Mouse (Mus musculus): ENCODE data around the gene Tmem184b. TPM values are rescaled to one million over a fixed set of nuclear protein-coding genes. Genes with fewer than 3 reads are reported as not detected.
A peak's percentile ranks its signal among the peaks of the same experiment; 100 is the strongest.

Tmem184b gene
- polyA plus RNA-seq, 1 experiment, result 168 TPM

DNA sequence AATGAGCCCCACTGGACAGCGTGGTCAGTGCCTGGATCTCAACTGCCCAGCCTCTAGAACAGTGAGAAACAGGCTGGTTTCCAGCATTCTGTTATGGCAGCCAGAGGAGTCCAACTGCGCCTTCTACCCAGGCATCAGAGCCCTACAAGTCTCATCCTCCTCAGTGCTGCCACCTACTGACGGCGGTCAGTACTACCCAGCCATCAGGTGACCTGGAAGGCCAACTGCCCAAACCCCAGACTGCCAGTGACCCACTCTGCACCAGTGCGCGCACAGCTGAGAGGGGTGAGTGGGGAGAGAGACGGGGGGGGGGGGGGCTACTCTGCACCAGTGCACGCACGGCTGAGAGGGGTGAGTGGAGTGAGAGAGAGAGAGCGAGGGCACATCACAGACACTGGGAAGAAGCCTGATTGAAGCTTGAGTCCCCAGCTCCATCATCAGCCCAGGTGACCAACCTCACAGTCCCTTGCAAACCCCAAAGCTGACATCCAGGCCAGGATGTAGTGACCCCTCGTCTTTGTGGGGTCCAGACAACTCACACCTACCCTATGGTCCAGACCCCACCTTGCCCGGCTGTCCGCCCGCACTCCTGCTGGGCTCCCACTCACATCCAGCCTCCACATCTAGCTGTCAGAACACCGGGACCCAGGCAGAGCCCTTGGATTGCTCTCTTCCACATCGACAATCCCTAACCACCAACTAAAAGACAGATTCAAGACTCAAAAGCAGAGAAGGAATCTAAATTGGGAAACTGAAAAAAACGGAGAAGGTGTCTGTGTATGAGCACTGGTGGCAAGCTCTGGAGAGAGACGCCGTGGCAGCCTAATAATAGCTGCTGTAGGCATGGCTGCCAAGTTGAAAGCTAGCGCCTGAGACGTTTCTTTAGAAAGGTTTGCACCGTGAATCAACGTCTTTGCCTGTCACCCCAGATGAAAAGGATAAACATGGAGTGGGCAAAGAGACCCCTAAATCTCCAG lies 22.6 kb downstream of the Tmem184b start:
- peaks cover 9% of the 10 kb centered on the region for H3K4me1 ChIP-seq (ENCODE audit: control insufficient read depth, insufficient read depth, insufficient read length, low read length)
- 54% methylated on average over 23 of the region's 23 CpGs for WGBS
- H3K4me3 ChIP-seq (ENCODE audit: low read depth, low read length), result no peak overlapping the region
- H3K36me3 ChIP-seq (ENCODE audit: control insufficient read depth, insufficient read depth, low read length), result peaks cover 12% of the 10 kb centered on the region
- H3K27ac ChIP-seq (ENCODE audit: insufficient read depth, low read depth, low read length), result no peak overlapping the region
- TF ChIP-seq CTCF (IDR thresholded peaks at IDR 0.05; ENCODE audit: extremely low read depth, insufficient read length, insufficient replicate concordance, low read depth, low read length), result peak; percentile 78; the same call in 1 of the 2 replicates
- no peak for TF ChIP-seq POLR2A (IDR thresholded peaks at IDR 0.05; ENCODE audit: low read depth, low read length)
- H3K27me3 ChIP-seq (ENCODE audit: control insufficient read depth, insufficient read depth, low read length), result no peaks in the 10 kb centered on the region

DNA sequence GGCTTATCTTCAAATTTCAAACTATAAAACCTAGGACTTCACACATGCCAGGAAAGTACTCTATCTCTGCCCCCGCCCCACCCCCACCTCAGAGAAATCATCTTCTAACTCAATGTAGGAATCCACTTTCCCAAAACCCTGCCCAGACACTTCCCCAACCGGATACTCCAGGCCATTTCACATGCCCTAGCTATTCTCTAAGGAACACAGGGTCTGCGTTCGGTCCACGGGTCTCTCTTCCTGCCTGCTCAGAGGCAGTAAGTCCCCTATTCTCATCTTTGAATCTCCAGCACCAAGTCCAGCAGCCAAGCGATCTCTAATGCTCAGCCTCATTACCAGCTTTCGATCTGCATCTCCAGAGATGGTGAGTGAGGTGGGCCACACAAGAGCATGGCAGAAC lies 23.7 kb downstream of the Tmem184b start:
- no peak overlapping the region for H3K4me3 ChIP-seq (ENCODE audit: low read depth, low read length)
- H3K4me1 ChIP-seq (ENCODE audit: control insufficient read depth, insufficient read depth, insufficient read length, low read length), result peaks cover 9% of the 10 kb centered on the region
- peaks cover 12% of the 10 kb centered on the region for H3K36me3 ChIP-seq (ENCODE audit: control insufficient read depth, insufficient read depth, low read length)
- H3K27ac ChIP-seq (ENCODE audit: insufficient read depth, low read depth, low read length), result no peak overlapping the region
- WGBS, result 85% methylated on average over 7 of the region's 7 CpGs
- TF ChIP-seq POLR2A (IDR thresholded peaks at IDR 0.05; ENCODE audit: low read depth, low read length) (no peak), CTCF (IDR thresholded peaks at IDR 0.05; ENCODE audit: extremely low read depth, insufficient read length, insufficient replicate concordance, low read depth, low read length) (no peak)
- no peaks in the 10 kb centered on the region for H3K27me3 ChIP-seq (ENCODE audit: control insufficient read depth, insufficient read depth, low read length)

DNA sequence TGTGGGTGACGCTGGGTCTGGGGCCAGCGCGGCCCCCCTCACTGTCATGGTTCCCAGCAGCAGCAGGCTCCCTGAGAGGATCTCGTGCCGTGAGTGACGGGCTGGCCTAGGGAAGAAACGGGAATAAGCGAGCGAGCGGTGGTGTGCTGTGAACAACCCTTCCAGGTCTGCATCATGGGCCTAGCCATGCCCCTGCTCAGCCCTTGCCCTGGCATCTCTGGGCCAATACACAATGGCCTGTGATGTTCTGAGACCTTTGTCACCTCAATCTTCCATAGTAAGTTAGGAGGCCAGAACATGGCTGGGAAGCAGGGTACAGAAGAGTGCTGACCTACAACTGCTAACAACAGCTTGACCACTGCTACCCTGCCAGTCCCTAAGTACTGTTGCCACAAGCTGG lies 24.8 kb downstream of the Tmem184b start:
- no peak overlapping the region for H3K27ac ChIP-seq (ENCODE audit: insufficient read depth, low read depth, low read length)
- H3K27me3 ChIP-seq (ENCODE audit: control insufficient read depth, insufficient read depth, low read length), result no peaks in the 10 kb centered on the region
- no peak for TF ChIP-seq POLR2A (IDR thresholded peaks at IDR 0.05; ENCODE audit: low read depth, low read length)
- no peak for TF ChIP-seq CTCF (IDR thresholded peaks at IDR 0.05; ENCODE audit: extremely low read depth, insufficient read length, insufficient replicate concordance, low read depth, low read length)
- H3K4me3 ChIP-seq (ENCODE audit: low read depth, low read length), result no peak overlapping the region
- 99% methylated on average over 10 of the region's 10 CpGs for WGBS
- peaks cover 9% of the 10 kb centered on the region for H3K4me1 ChIP-seq (ENCODE audit: control insufficient read depth, insufficient read depth, insufficient read length, low read length)
- H3K36me3 ChIP-seq (ENCODE audit: control insufficient read depth, insufficient read depth, low read length), result peaks cover 12% of the 10 kb centered on the region

DNA sequence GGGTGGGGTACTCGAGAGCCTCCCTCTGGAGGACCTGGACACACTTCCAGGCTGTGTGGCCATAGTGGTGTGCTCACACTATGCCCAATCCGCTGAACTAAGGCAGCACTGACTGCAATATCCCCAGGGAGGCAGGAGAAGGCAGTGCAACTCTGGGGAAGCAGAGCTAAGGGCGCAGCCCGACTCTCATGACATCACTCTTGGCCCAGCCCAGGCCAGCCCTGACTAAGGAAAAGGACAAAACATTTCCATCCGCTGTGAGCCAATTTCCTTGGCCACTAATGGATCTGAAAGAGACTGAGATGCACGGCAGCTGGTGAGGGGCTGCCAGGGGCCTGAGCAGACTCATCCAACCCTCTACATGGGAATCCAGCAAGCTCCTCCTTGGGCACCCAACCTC lies 25.7 kb downstream of the Tmem184b start:
- Histone ChIP-seq H3K27ac (ENCODE audit: insufficient read depth, low read depth, low read length) (peak overlapping the region; percentile 48), H3K36me3 (ENCODE audit: control insufficient read depth, insufficient read depth, low read length) (peaks cover 12% of the 10 kb centered on the region), H3K4me1 (ENCODE audit: control insufficient read depth, insufficient read depth, insufficient read length, low read length) (peaks cover 7% of the 10 kb centered on the region), H3K27me3 (ENCODE audit: control insufficient read depth, insufficient read depth, low read length) (no peaks in the 10 kb centered on the region), H3K4me3 (ENCODE audit: low read depth, low read length) (no peak overlapping the region)
- TF ChIP-seq POLR2A (IDR thresholded peaks at IDR 0.05; ENCODE audit: low read depth, low read length) (no peak), CTCF (IDR thresholded peaks at IDR 0.05; ENCODE audit: extremely low read depth, insufficient read length, insufficient replicate concordance, low read depth, low read length) (no peak)
- WGBS, result 67% methylated on average over 6 of the region's 6 CpGs

DNA sequence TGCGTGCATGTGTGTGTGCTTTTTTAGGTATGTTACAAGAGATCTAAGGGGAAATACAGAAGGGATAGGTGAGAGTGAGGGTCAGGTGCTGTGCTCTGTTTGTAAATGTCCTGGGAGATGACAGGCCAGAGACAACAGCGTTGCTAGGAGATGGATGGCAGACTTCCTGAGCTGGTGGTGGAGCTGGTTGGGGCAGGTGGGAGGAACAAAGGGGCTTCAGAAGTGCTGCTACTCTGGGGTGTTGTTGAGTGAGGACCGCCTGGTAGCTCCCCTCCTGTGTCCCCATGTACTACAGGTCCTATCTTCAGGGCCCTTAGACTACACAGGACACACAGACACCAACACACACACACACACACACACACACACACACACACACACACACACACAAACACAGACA lies 28.6 kb downstream of the Tmem184b start:
- Histone ChIP-seq H3K36me3 (ENCODE audit: control insufficient read depth, insufficient read depth, low read length) (peaks cover 15% of the 10 kb centered on the region), H3K4me1 (ENCODE audit: control insufficient read depth, insufficient read depth, insufficient read length, low read length) (peaks cover 8% of the 10 kb centered on the region), H3K27ac (ENCODE audit: insufficient read depth, low read depth, low read length) (no peak overlapping the region), H3K27me3 (ENCODE audit: control insufficient read depth, insufficient read depth, low read length) (no peaks in the 10 kb centered on the region), H3K4me3 (ENCODE audit: low read depth, low read length) (no peak overlapping the region)
- WGBS, result 79% methylated on average over 3 of the region's 3 CpGs
- TF ChIP-seq POLR2A (IDR thresholded peaks at IDR 0.05; ENCODE audit: low read depth, low read length), result no peak
- TF ChIP-seq CTCF (IDR thresholded peaks at IDR 0.05; ENCODE audit: extremely low read depth, insufficient read length, insufficient replicate concordance, low read depth, low read length), result no peak

DNA sequence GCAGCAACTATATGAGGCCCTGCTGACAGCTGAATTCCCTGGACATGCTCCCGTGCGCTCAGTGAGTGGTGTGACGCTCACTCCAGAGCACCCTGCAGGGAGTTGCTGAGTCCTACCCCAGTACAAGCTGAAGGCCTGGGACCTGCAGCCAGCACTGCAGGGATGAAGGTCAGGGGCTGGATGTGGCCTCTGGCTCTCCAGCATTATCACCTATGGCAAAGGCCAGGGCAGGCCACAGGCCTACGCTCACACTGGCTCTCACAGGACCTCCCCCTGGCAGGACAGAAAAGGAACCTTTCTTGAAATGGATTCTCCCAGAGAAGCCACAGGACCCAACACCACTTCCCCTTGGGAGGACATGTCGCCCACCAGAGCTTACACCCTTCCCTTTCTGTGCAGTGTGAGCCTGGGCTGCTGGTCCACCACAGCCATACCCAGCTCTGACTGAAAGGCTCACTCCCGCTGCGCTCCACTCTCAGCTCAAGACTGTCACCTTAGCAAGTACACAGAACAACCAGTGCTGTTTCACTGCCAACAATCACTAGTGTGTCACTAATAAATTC lies 33.0 kb downstream of the Tmem184b start:
- no peaks in the 10 kb centered on the region for H3K27me3 ChIP-seq (ENCODE audit: control insufficient read depth, insufficient read depth, low read length)
- no peak for TF ChIP-seq CTCF (IDR thresholded peaks at IDR 0.05; ENCODE audit: extremely low read depth, insufficient read length, insufficient replicate concordance, low read depth, low read length)
- no peak for TF ChIP-seq POLR2A (IDR thresholded peaks at IDR 0.05; ENCODE audit: low read depth, low read length)
- WGBS, result 89% methylated on average over 7 of the region's 7 CpGs
- peaks cover 11% of the 10 kb centered on the region; the same call in 1 of the 2 replicates for H3K36me3 ChIP-seq (ENCODE audit: control insufficient read depth, insufficient read depth, low read length)
- H3K27ac ChIP-seq (ENCODE audit: insufficient read depth, low read depth, low read length), result no peak overlapping the region
- H3K4me3 ChIP-seq (ENCODE audit: low read depth, low read length), result no peak overlapping the region
- peaks cover 25% of the 10 kb centered on the region for H3K4me1 ChIP-seq (ENCODE audit: control insufficient read depth, insufficient read depth, insufficient read length, low read length)

Measured in small intestine, adult 2 months (tissue).